Mouse (Mus musculus) brain, embryonic 14.5 days (tissue): ENCODE data around the gene Cryaa.

Source experiments
- CTCF ChIP-seq: fragments of 200-500 bp; IDR thresholded peaks from 2 replicates; pipeline ENCODE4 v1.5.1; 2012; ENCODE audit warnings: inconsistent platforms, mild to moderate bottlenecking, moderate library complexity, borderline replicate concordance; ENCODE audit not compliant: insufficient read depth, insufficient read length; ENCODE audit errors: extremely low read depth
- POLR2A ChIP-seq: fragments of 200-500 bp; IDR thresholded peaks from 2 replicates; pipeline ENCODE4 v1.6.1; 2012; ENCODE audit warnings: mild to moderate bottlenecking, inconsistent platforms, borderline replicate concordance; ENCODE audit not compliant: poor library complexity, insufficient read depth, insufficient read length, severe bottlenecking; ENCODE audit errors: extremely low read depth

- TF ChIP-seq CTCF (no peak), POLR2A (no peak)
These were observed 35.3 kb upstream of the Cryaa start for GRCm38 (mm10) chr17:31642331-31642730.
